Mouse (Mus musculus): ENCODE results near the gene Nfya.

DNA sequence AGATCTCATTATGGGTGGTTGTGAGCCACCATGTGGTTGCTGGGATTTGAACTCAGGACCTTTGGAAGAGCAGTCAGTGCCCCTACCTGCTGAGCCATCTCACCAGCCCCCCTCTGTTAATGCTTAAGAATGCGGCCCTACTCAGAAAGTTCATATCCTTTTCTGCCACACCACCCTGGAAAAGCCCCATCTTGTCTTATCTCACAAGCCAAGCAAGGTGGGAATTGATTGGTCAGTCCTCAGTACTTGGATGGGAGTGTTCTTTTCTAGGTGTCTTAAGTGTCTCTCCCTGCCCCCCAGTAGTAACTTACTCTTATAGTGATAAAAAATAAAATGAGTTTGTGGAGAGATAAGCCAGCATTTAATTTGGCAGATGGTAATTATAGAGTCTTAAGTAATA lies 5.0 kb downstream of the Nfya start:
- TF ChIP-seq CTCF (IDR thresholded peaks at IDR 0.05; ENCODE audit: low read depth, low read length) (no peak), POLR2AphosphoS5 (IDR thresholded peaks at IDR 0.05; ENCODE audit: insufficient replicate concordance, low read depth, low read length) (no peak)

Data from G1E (cell line).